ENCODE assay signal across 8 mouse cellular contexts in genomic region chr2:163202884-163203634, GRCm38 (mm10). TPM values are rescaled to one million over a fixed set of nuclear protein-coding genes. Genes with fewer than 3 reads are reported as not detected.
DNase-seq lines count a peak whose midpoint lies in the region; ATAC-seq and TF ChIP-seq lines count a peak whose summit lies in the region.

Gene Tox2 (plus strand): TSS chr2:163203125.

- no peak within 1 kb of the TSS for H3K27ac ChIP-seq in forebrain, embryonic 14.5 days (ENCODE audit: low read depth, low read length)
- H3K27ac ChIP-seq in liver, postnatal 0 days (ENCODE audit: low read depth) = no peak within 1 kb of the TSS
- H3K27ac ChIP-seq in neural tube, embryonic 14.5 days (ENCODE audit: low read depth, low read length) = peak within 1 kb of the TSS; percentile 28

- no peak for TF ChIP-seq EP300 in liver, postnatal 0 days (IDR thresholded peaks at IDR 0.05; ENCODE audit: low read depth)

- peaks cover 6% of the 10 kb centered on the region; the same call in 1 of the 2 replicates for H3K9me3 ChIP-seq in forebrain, embryonic 14.5 days (replicated peaks; ENCODE audit: control insufficient read depth, low read length)
- H3K9me3 ChIP-seq in liver, postnatal 0 days (ENCODE audit: low read length) = no peaks in the 10 kb centered on the region
- H3K9me3 ChIP-seq in neural tube, embryonic 14.5 days (ENCODE audit: control insufficient read depth, low read length) = no peaks in the 10 kb centered on the region

- no peaks in the 10 kb centered on the region for H3K36me3 ChIP-seq in forebrain, embryonic 14.5 days (ENCODE audit: control insufficient read depth, insufficient read depth, low read length)
- no peaks in the 10 kb centered on the region for H3K36me3 ChIP-seq in liver, postnatal 0 days (replicated peaks; ENCODE audit: insufficient read depth, low read length)
- no peaks in the 10 kb centered on the region for H3K36me3 ChIP-seq in neural tube, embryonic 14.5 days (ENCODE audit: control insufficient read depth, insufficient read depth, low read length)

- H3K4me1 ChIP-seq in forebrain, embryonic 14.5 days (ENCODE audit: control insufficient read depth, insufficient read depth, low read length) = peaks cover 3% of the 10 kb centered on the region; the same call in 1 of the 2 replicates
- H3K4me1 ChIP-seq in liver, postnatal 0 days (ENCODE audit: insufficient read depth) = peaks cover 9% of the 10 kb centered on the region
- H3K4me1 ChIP-seq in neural tube, embryonic 14.5 days (ENCODE audit: control insufficient read depth, insufficient read depth, low read length) = 0 out of 2 replicates have a peak, but pooled peaks cover 8% of the 10 kb centered on the region

- peak; percentile 86 for ATAC-seq in forebrain, embryonic 14.5 days
- peak; percentile 63 for ATAC-seq in hematopoietic stem cell, adult 5-6 weeks (replicated peaks in 1 of 2; ENCODE audit: insufficient read depth in 1 of 2, low FRiP score in 2 of 2, low TSS enrichment in 1 of 2, low read depth in 1 of 2, poor library complexity in 2 of 2, severe bottlenecking in 2 of 2)
- ATAC-seq in liver, postnatal 0 days = peak; percentile 85
- ATAC-seq in neural tube, embryonic 14.5 days (ENCODE audit: low read depth) = peak; percentile 86

- DNase-seq in CD4-positive helper T cell, adult 2 months (ENCODE audit: low read depth, low spot score) = peak; percentile 91
- DNase-seq in adrenal gland, adult 2 months = peak; percentile 84
- peak; percentile 78 for DNase-seq in forebrain, embryonic 14.5 days (ENCODE audit: low spot score)
- peak; percentile 40 to 60 for DNase-seq in layer of hippocampus, adult 8-10 months (ENCODE audit: low spot score in 2 of 2)
- peak; percentile 70 for DNase-seq in liver, postnatal 0 days
- peak; percentile 86 for DNase-seq in thymus, postnatal 4 days

- peaks cover 3% of the 10 kb centered on the region; the same call in 1 of the 2 replicates for H3K27me3 ChIP-seq in forebrain, embryonic 14.5 days (replicated peaks; ENCODE audit: control insufficient read depth, insufficient read depth, low read length)
- peaks cover 47% of the 10 kb centered on the region for H3K27me3 ChIP-seq in liver, postnatal 0 days (ENCODE audit: insufficient read depth, low read length)
- H3K27me3 ChIP-seq in neural tube, embryonic 14.5 days (ENCODE audit: control insufficient read depth, insufficient read depth, low read length) = peaks cover 20% of the 10 kb centered on the region

- H3K9ac ChIP-seq in forebrain, embryonic 14.5 days (ENCODE audit: low read length) = peak within 1 kb of the TSS; percentile 72
- 0 out of 2 replicates have a peak within 1 kb of the TSS, but pooled peaks have one; percentile 21 for H3K9ac ChIP-seq in liver, postnatal 0 days (replicated peaks)
- peak within 1 kb of the TSS; percentile 64 for H3K9ac ChIP-seq in neural tube, embryonic 14.5 days (replicated peaks; ENCODE audit: low read depth, low read length)

- peak within 1 kb of the TSS; percentile 81 for H3K4me2 ChIP-seq in forebrain, embryonic 14.5 days (ENCODE audit: low read length)
- peak within 1 kb of the TSS; percentile 84 for H3K4me2 ChIP-seq in liver, postnatal 0 days (ENCODE audit: low read depth, low read length)
- H3K4me2 ChIP-seq in neural tube, embryonic 14.5 days (ENCODE audit: low read depth, low read length) = peak within 1 kb of the TSS; percentile 69

- no peak for TF ChIP-seq CTCF in liver, postnatal 0 days (IDR thresholded peaks at IDR 0.05; ENCODE audit: low read depth)

- under 1% methylated on average over 65 of the region's 79 CpGs for WGBS in forebrain, embryonic 14.5 days
- WGBS in liver, postnatal 0 days (ENCODE audit: insufficient replicate concordance) = 2% methylated on average over 61 of the region's 79 CpGs
- under 1% methylated on average over 71 of the region's 79 CpGs for WGBS in neural tube, embryonic 14.5 days

- peak within 1 kb of the TSS; percentile 55 for H3K4me3 ChIP-seq in forebrain, embryonic 14.5 days (ENCODE audit: low read depth, low read length)
- peak within 1 kb of the TSS; percentile 50 for H3K4me3 ChIP-seq in liver, postnatal 0 days (ENCODE audit: low read depth, low read length)
- peak within 1 kb of the TSS; percentile 48 for H3K4me3 ChIP-seq in neural tube, embryonic 14.5 days (ENCODE audit: low read depth, low read length)

RNA-seq across cellular contexts. Expression of gene Tox2, which starts in this region (rescaled TPM):
- total RNA-seq in adrenal gland, adult 2 months (2021) = 1 to 10 TPM; 4.0 to 7.4 TPM
- 8.0 and 32.8 TPM in 2 replicates for polyA plus RNA-seq in adrenal gland, adult 2 months (2012; rRNA removed)
- polyA plus RNA-seq in forebrain, embryonic 14.5 days (2014; fragmentation: Nextera tagmentation; extraction: Ambion mirVana) = 16.5 and 19.2 TPM in 2 replicates
- total RNA-seq in hematopoietic stem cell, adult 5-6 weeks (2017) = not detected in 2 replicates
- total RNA-seq in layer of hippocampus, adult 8-10 months (2022) = 10 to 100 TPM; 25.1 to 31.4 (median 26.0) TPM
- polyA plus RNA-seq in liver, postnatal 0 days (2015; fragmentation: Nextera tagmentation; extraction: Ambion mirVana) = 0.38 and 0.50 TPM in 2 replicates
- polyA plus RNA-seq in neural tube, embryonic 14.5 days (2014; fragmentation: Nextera tagmentation; extraction: Ambion mirVana) = 24.1 and 24.2 TPM in 2 replicates

Comparison
In these comparisons a context has a peak if more than half of its experiments do, and no peak if none do; other contexts are left out.
1. Peak in ATAC-seq in hematopoietic stem cell, adult 5-6 weeks; RNA of the gene not detected or under 1 TPM.
2. Peak in DNase-seq, ATAC-seq, H3K4me3 ChIP-seq, H3K9ac ChIP-seq and H3K4me2 ChIP-seq in liver, postnatal 0 days; RNA of the gene not detected or under 1 TPM.
3. H3K9ac ChIP-seq: peak in every context shown above with its lines; median percentile 72 in forebrain, embryonic 14.5 days; 64 in neural tube, embryonic 14.5 days; 21 in liver, postnatal 0 days.